In genomic region chr5:52425819-52426218, GRCm38 (mm10) we compare ENCODE assay signal across 23 mouse cellular contexts.
"Had no signal": no experiment of that assay in that cellular context is flagged by ENCODE, and none has a peak within 500 bp of the region (broad histone marks: within the 10 kb centered on the region; RNA-seq: fewer than 3 reads in every experiment).

No protein-coding gene starts in this region.

- H3K27ac ChIP-seq: heart, adult 2 months; heart, embryonic 13.5 days; heart, embryonic 15.5 days; hindbrain, embryonic 13.5 days; hindbrain, embryonic 15.5 days; hindbrain, postnatal 0 days; kidney, embryonic 15.5 days; kidney, postnatal 0 days; layer of hippocampus, adult 2 months; limb, embryonic 10.5 days; limb, embryonic 12.5 days had no signal

- H3K4me1 ChIP-seq: heart, embryonic 13.5 days; heart, embryonic 15.5 days; kidney, embryonic 15.5 days had no signal

- H3K4me3 ChIP-seq: heart, adult 2 months; heart, embryonic 13.5 days; heart, embryonic 15.5 days; hindbrain, embryonic 13.5 days; hindbrain, embryonic 15.5 days; kidney, embryonic 15.5 days; layer of hippocampus, adult 2 months; limb, embryonic 10.5 days; limb, embryonic 12.5 days had no signal

- DNase-seq: forebrain, postnatal 0 days; gastrocnemius, postnatal 14 days; gastrocnemius, postnatal 36 days; heart, adult 11 months; heart, adult 2 months; heart, postnatal 14 days; heart, postnatal 36 days; kidney, adult 11 months; kidney, adult 2 months; kidney, adult 9 months; kidney, postnatal 25 days; kidney, postnatal 4 days; liver had no signal
